Mouse (Mus musculus) limb, embryonic 10.5 days (tissue): Measurements from ENCODE around the gene C9orf72. TPM values are rescaled to one million over a fixed set of nuclear protein-coding genes. Genes with fewer than 3 reads are reported as not detected.

Experiments used
- DNase-seq: peaks from one replicate; pipeline ENCODE4 v3.0.0-alpha.2; 2017; ENCODE audit warnings: low spot score
- H3K27ac ChIP-seq: fragments of 300-500 bp; sonication (generic); 2 replicates; pipeline ENCODE4 v1.5.1; 2016; ENCODE audit warnings: mild to moderate bottlenecking
- H3K27me3 ChIP-seq: fragments of 300-500 bp; sonication (generic); 2 replicates; pipeline ENCODE4 v1.6.1; 2016; ENCODE audit warnings: low read depth, mild to moderate bottlenecking; ENCODE audit not compliant: poor library complexity, severe bottlenecking
- H3K36me3 ChIP-seq: fragments of 300-500 bp; sonication (generic); 2 replicates; pipeline ENCODE4 v1.6.1; 2016; ENCODE audit warnings: mild to moderate bottlenecking, moderate library complexity
- H3K4me1 ChIP-seq: fragments of 300-500 bp; sonication (generic); 2 replicates; pipeline ENCODE4 v1.6.1; 2016
- H3K4me3 ChIP-seq: fragments of 300-500 bp; sonication (generic); 2 replicates; pipeline ENCODE4 v1.5.1; 2016; ENCODE audit warnings: mild to moderate bottlenecking, moderate library complexity
- H3K9me3 ChIP-seq: fragments of 300-500 bp; sonication (generic); replicated peaks from 2 replicates; pipeline ENCODE4 v1.6.1; 2016; ENCODE audit warnings: mild to moderate bottlenecking
- WGBS: fragments of 180-500 bp; shearing (Covaris S2); methylation state at CpG from one replicate; pipeline ENCODE4 v1.1.7; 2016; 5-methylcytosine and 5-hydroxymethylcytosine counted together
- polyA plus RNA-seq: library from polyadenylated mRNA; unstranded; fragments of >200 nt; fragmentation: Nextera tagmentation; extraction: Ambion mirVana; gene quantifications from 2 replicates; pipeline ENCODE4 v1.2.1, GENCODE M21; 2016

C9orf72 gene
- polyA plus RNA-seq, 1 experiment from 2014 or later: 11.8 TPM

DNA sequence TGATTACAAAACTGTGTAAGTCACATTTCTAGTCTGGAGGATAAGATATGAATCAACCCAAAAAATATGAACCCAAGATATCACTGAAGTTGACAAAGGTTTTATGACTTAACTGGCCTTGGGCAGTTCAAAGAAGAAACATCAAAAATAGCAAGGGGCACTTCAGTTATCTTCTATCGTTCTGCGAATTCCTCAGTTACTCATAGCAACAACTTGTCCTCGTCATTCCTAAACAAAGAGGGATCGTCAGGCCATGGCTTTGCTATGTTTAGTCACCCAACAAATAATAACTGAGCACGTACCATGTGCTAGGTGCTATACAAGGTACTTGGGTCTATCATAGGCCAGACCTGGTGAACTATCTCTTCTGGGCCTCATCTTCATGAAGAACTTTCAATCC is 79.4 kb downstream of the C9orf72 start:
- Histone ChIP-seq H3K9me3 (no peaks in the 10 kb centered on the region), H3K36me3 (no peaks in the 10 kb centered on the region), H3K4me3 (no peak overlapping the region), H3K4me1 (peaks cover 8% of the 10 kb centered on the region; the same call in 1 of the 2 replicates), H3K27me3 (no peaks in the 10 kb centered on the region), H3K27ac (no peak overlapping the region)
- WGBS: 97% methylated on average over 5 of the region's 5 CpGs
- no peak for DNase-seq

- H3K4me1 ChIP-seq: peaks cover 8% of the 10 kb centered on the region; the same call in 1 of the 2 replicates
- DNase-seq: no peak
- 92% methylated on average over 10 of the region's 10 CpGs for WGBS
Observed at GRCm38 (mm10) chr4:35145726-35146125, 80.2 kb downstream of the C9orf72 start.

GRCm38 (mm10) chr4:35143472-35144102 is 82.4 kb downstream of the C9orf72 start:
- Histone ChIP-seq H3K36me3 (no peaks in the 10 kb centered on the region), H3K4me3 (no peak overlapping the region), H3K9me3 (no peaks in the 10 kb centered on the region), H3K27me3 (no peaks in the 10 kb centered on the region), H3K27ac (no peak overlapping the region), H3K4me1 (peaks cover 8% of the 10 kb centered on the region; the same call in 1 of the 2 replicates)
- WGBS: 69% methylated on average over 12 of the region's 12 CpGs
- no peak for DNase-seq

More at GRCm38 (mm10) chr4:35145726-35146125, 80.2 kb downstream of the C9orf72 start:
- Histone ChIP-seq H3K36me3 (no peaks in the 10 kb centered on the region), H3K9me3 (no peaks in the 10 kb centered on the region), H3K4me3 (no peak overlapping the region), H3K27me3 (no peaks in the 10 kb centered on the region), H3K27ac (no peak overlapping the region)

Other genes starting within 250 kb of the C9orf72 start
- 0.49 and 0.58 TPM in 2 replicates for gene Ifnk, start 74.1 kb downstream of the C9orf72 start, polyA plus RNA-seq
- gene Mob3b, start 68.7 kb downstream of the C9orf72 start, polyA plus RNA-seq: 13.1 and 14.1 TPM in 2 replicates